Mouse (Mus musculus) adrenal gland, postnatal 4 days (tissue): ENCODE data around the gene Prkaa2. TPM values are rescaled to one million over a fixed set of nuclear protein-coding genes. Genes with fewer than 3 reads are reported as not detected.

Source experiments
- total RNA-seq, 2 experiments: library from RNA; stranded (reverse); gene quantifications; 2 replicates each; pipeline ENCODE4 v1.2.3; 2021

The Prkaa2 gene
- total RNA-seq, 2 experiments from 2014 or later, result 5.9 to 7.7 TPM

Other genes starting within 250 kb of the Prkaa2 start
- 10 to 100 TPM in 1 of 2 experiments, under 1 TPM in 1; 0.48 to 15.3 TPM for gene C8a, start 233.5 kb downstream of the Prkaa2 start, total RNA-seq
- gene Fyb2, start 196.4 kb downstream of the Prkaa2 start, total RNA-seq, result under 1 TPM; 0.34 to 0.51 TPM
- 100 to 1,000 TPM; 231 to 252 TPM for gene Plpp3, start 47.5 kb upstream of the Prkaa2 start, total RNA-seq